Mouse (Mus musculus) intestine, embryonic 14.5 days (tissue): Measurements from ENCODE around the gene Kng1. TPM values are rescaled to one million over a fixed set of nuclear protein-coding genes. Genes with fewer than 3 reads are reported as not detected.
"Not testable (repeated sequence)": the region's sequence is repeated elsewhere in the genome, so short reads cannot be mapped to it uniquely, and the experiment has no call there.

Source experiments
- ATAC-seq: fragments of 200-750 bp; cut with Nextera tagmentation; replicated peaks from 2 replicates; pipeline ENCODE4 v1.8.0; 2017; ENCODE audit warnings: low read depth, moderate number of reproducible peaks, moderate TSS enrichment, moderate library complexity; ENCODE audit not compliant: low FRiP score, low TSS enrichment
- DNase-seq: peaks from one replicate; pipeline ENCODE4 v3.0.0-alpha.2; 2018; ENCODE audit warnings: low spot score
- H3K27ac ChIP-seq: fragments of 300-500 bp; sonication (generic); 2 replicates; pipeline ENCODE4 v1.5.1; 2014; ENCODE audit warnings: low read depth, mild to moderate bottlenecking, control low read depth
- H3K27me3 ChIP-seq: fragments of 300-500 bp; sonication (generic); replicated peaks from 2 replicates; pipeline ENCODE4 v1.6.1; 2014; ENCODE audit warnings: low read length, control low read depth; ENCODE audit not compliant: control insufficient read depth, insufficient read depth
- H3K36me3 ChIP-seq: fragments of 300-500 bp; sonication (generic); 2 replicates; pipeline ENCODE4 v1.6.1; 2014; ENCODE audit warnings: low read length, control low read depth; ENCODE audit not compliant: control insufficient read depth, insufficient read depth
- H3K4me1 ChIP-seq: fragments of 300-500 bp; sonication (generic); replicated peaks from 2 replicates; pipeline ENCODE4 v1.6.1; 2014; ENCODE audit warnings: low read length, control low read depth, mixed read lengths; ENCODE audit not compliant: control insufficient read depth, insufficient read depth
- H3K4me2 ChIP-seq: fragments of 300-500 bp; sonication (generic); 2 replicates; pipeline ENCODE4 v1.6.1; 2014; ENCODE audit warnings: low read length
- H3K4me3 ChIP-seq: fragments of 300-500 bp; sonication (generic); 2 replicates; pipeline ENCODE4 v1.5.1; 2014; ENCODE audit warnings: low read depth, low read length, control low read depth, mixed read lengths
- H3K9ac ChIP-seq: fragments of 300-500 bp; sonication (generic); 2 replicates; pipeline ENCODE4 v1.6.1; 2014; ENCODE audit warnings: mild to moderate bottlenecking, low read length
- H3K9me3 ChIP-seq: fragments of 300-500 bp; sonication (generic); 2 replicates; pipeline ENCODE4 v1.6.1; 2016; ENCODE audit warnings: low read length, control low read depth; ENCODE audit not compliant: control insufficient read depth
- WGBS: fragments of 180-500 bp; shearing (Covaris S2); extraction: QIAGEN DNeasy Blood & Tissue Kit; methylation state at CpG from one replicate; pipeline ENCODE4 v1.1.7; 2014; 5-methylcytosine and 5-hydroxymethylcytosine counted together
- polyA plus RNA-seq: library from polyadenylated mRNA; unstranded; fragments of >200 nt; fragmentation: Nextera tagmentation; extraction: Ambion mirVana; gene quantifications from 2 replicates; pipeline ENCODE4 v1.2.1, GENCODE M21; 2014

The Kng1 gene
- polyA plus RNA-seq, 1 experiment from 2014 or later: not detected

- ATAC-seq, DNase-seq: not testable (repeated sequence)
- WGBS: 97% methylated on average over 1 of the region's 1 CpGs
Observed at GRCm38 (mm10) chr16:23098105-23098452, 40.4 kb downstream of the Kng1 start.

GRCm38 (mm10) chr16:23099632-23100031, 42.0 kb downstream of the Kng1 start:
- no peaks in the 10 kb centered on the region for H3K9me3 ChIP-seq
- 24% methylated on average over 12 of the region's 12 CpGs for WGBS
- H3K27me3 ChIP-seq: no peaks in the 10 kb centered on the region
- peak overlapping the region; percentile 36 for H3K4me3 ChIP-seq
- peaks cover 8% of the 10 kb centered on the region for H3K4me1 ChIP-seq
- peak overlapping the region; percentile 71 for H3K4me2 ChIP-seq
- no peak for ATAC-seq
- H3K9ac ChIP-seq: peak overlapping the region; percentile 52
- no peaks in the 10 kb centered on the region for H3K36me3 ChIP-seq
- no peak for DNase-seq
- no peak overlapping the region; the same call in 1 of the 2 replicates for H3K27ac ChIP-seq

More at GRCm38 (mm10) chr16:23098105-23098452, 40.4 kb downstream of the Kng1 start:
- H3K9ac ChIP-seq, H3K36me3 ChIP-seq, H3K9me3 ChIP-seq, H3K4me2 ChIP-seq, H3K27me3 ChIP-seq, H3K4me1 ChIP-seq, H3K4me3 ChIP-seq, H3K27ac ChIP-seq: not testable (repeated sequence)

GRCm38 (mm10) chr16:23100099-23100575, 42.5 kb downstream of the Kng1 start:
- Histone ChIP-seq H3K9ac (peak overlapping the region; percentile 52), H3K27ac (peak overlapping the region; percentile 47; the same call in 1 of the 2 replicates), H3K36me3 (no peaks in the 10 kb centered on the region), H3K4me2 (peak overlapping the region; percentile 71), H3K9me3 (no peaks in the 10 kb centered on the region), H3K4me1 (peaks cover 8% of the 10 kb centered on the region), H3K27me3 (no peaks in the 10 kb centered on the region), H3K4me3 (peak overlapping the region; percentile 36)
- DNase-seq: peak; percentile 82
- WGBS: 2% methylated on average over 9 of the region's 9 CpGs
- peak; percentile 80 for ATAC-seq

GRCm38 (mm10) chr16:23100613-23101012, 42.9 kb downstream of the Kng1 start:
- peak overlapping the region; percentile 47; the same call in 1 of the 2 replicates for H3K27ac ChIP-seq
- peak; percentile 67 for DNase-seq

GRCm38 (mm10) chr16:23102340-23103037, 44.8 kb downstream of the Kng1 start:
- H3K36me3 ChIP-seq: no peaks in the 10 kb centered on the region
- peaks cover 8% of the 10 kb centered on the region for H3K4me1 ChIP-seq
- peak overlapping the region; percentile 26 for H3K4me3 ChIP-seq
- peak overlapping the region; percentile 47 for H3K4me2 ChIP-seq
- H3K9me3 ChIP-seq: no peaks in the 10 kb centered on the region
- ATAC-seq: no peak
- H3K27me3 ChIP-seq: no peaks in the 10 kb centered on the region
- 10% methylated on average over 15 of the region's 15 CpGs for WGBS
- peak overlapping the region; percentile 24; the same call in 1 of the 2 replicates for H3K27ac ChIP-seq
- no peak for DNase-seq
- H3K9ac ChIP-seq: peak overlapping the region; percentile 10; the same call in 1 of the 2 replicates

More at GRCm38 (mm10) chr16:23100613-23101012, 42.9 kb downstream of the Kng1 start:
- Histone ChIP-seq H3K4me3 (peak overlapping the region; percentile 36), H3K36me3 (no peaks in the 10 kb centered on the region), H3K4me1 (peaks cover 8% of the 10 kb centered on the region), H3K27me3 (no peaks in the 10 kb centered on the region), H3K9me3 (no peaks in the 10 kb centered on the region), H3K9ac (peak overlapping the region; percentile 52), H3K4me2 (peak overlapping the region; percentile 71)
- WGBS: 14% methylated on average over 10 of the region's 10 CpGs
- ATAC-seq: no peak

- Histone ChIP-seq H3K4me3 (peak overlapping the region; percentile 26), H3K4me1 (peaks cover 8% of the 10 kb centered on the region), H3K9me3 (no peaks in the 10 kb centered on the region), H3K9ac (peak overlapping the region; percentile 10; the same call in 1 of the 2 replicates), H3K36me3 (no peaks in the 10 kb centered on the region), H3K27ac (peak overlapping the region; percentile 5; the same call in 1 of the 2 replicates), H3K4me2 (peak overlapping the region; percentile 47), H3K27me3 (no peaks in the 10 kb centered on the region)
- DNase-seq: peak; percentile 67
- ATAC-seq: no peak
- WGBS: 37% methylated on average over 17 of the region's 17 CpGs
Observed at GRCm38 (mm10) chr16:23103038-23103745, 45.5 kb downstream of the Kng1 start.

GRCm38 (mm10) chr16:23103841-23104240, 46.2 kb downstream of the Kng1 start:
- no peak overlapping the region for H3K4me2 ChIP-seq

GRCm38 (mm10) chr16:23106121-23106520, 48.5 kb downstream of the Kng1 start:
- peaks cover 28% of the 10 kb centered on the region for H3K36me3 ChIP-seq
- H3K27me3 ChIP-seq: no peaks in the 10 kb centered on the region
- 69% methylated on average over 7 of the region's 7 CpGs for WGBS
- no peak overlapping the region for H3K27ac ChIP-seq
- H3K4me1 ChIP-seq: peaks cover 11% of the 10 kb centered on the region
- DNase-seq: no peak
- no peak overlapping the region for H3K4me2 ChIP-seq
- H3K4me3 ChIP-seq: no peak overlapping the region
- ATAC-seq: no peak
- no peaks in the 10 kb centered on the region for H3K9me3 ChIP-seq
- no peak overlapping the region for H3K9ac ChIP-seq

More at GRCm38 (mm10) chr16:23103841-23104240, 46.2 kb downstream of the Kng1 start:
- H3K36me3 ChIP-seq: peaks cover 5% of the 10 kb centered on the region
- H3K4me3 ChIP-seq: no peak overlapping the region
- H3K4me1 ChIP-seq: peaks cover 8% of the 10 kb centered on the region
- no peak overlapping the region for H3K9ac ChIP-seq
- H3K9me3 ChIP-seq: no peaks in the 10 kb centered on the region
- H3K27ac ChIP-seq: no peak overlapping the region
- ATAC-seq: no peak
- whole genome bisulfite sequencing: 72% methylated on average over 2 of the region's 2 CpGs
- DNase-seq: no peak
- no peaks in the 10 kb centered on the region for H3K27me3 ChIP-seq
